Mouse (Mus musculus) small intestine, adult 2 months (tissue): ENCODE measurements around the gene Gm37240.

Experiments used
- CTCF ChIP-seq: fragments of 200-500 bp; IDR thresholded peaks from 2 replicates; pipeline ENCODE4 v1.5.1; 2012; ENCODE audit warnings: low read depth, mild to moderate bottlenecking, control low read depth, inconsistent platforms, low read length, moderate library complexity, mixed read lengths; ENCODE audit not compliant: insufficient replicate concordance, insufficient read length; ENCODE audit errors: extremely low read depth
- POLR2A ChIP-seq: fragments of 200-500 bp; IDR thresholded peaks from 2 replicates; pipeline ENCODE4 v1.6.1; 2012; ENCODE audit warnings: low read depth, mild to moderate bottlenecking, control low read depth, inconsistent platforms, low read length, moderate library complexity

GRCm38 (mm10) chr3:85485536-85486190 lies 401.7 kb downstream of the Gm37240 start:
- TF ChIP-seq CTCF (no peak), POLR2A (no peak)
